Mouse (Mus musculus): ENCODE data around the gene Eya3. TPM values are rescaled to one million over a fixed set of nuclear protein-coding genes. Genes with fewer than 3 reads are reported as not detected.

The Eya3 gene
- total and polyA plus RNA-seq, 3 experiments, result 21.7 to 270 (median 38.2) TPM

- no peak for DNase-seq (ENCODE audit: low read depth, low spot score)
- TF ChIP-seq MAFK (IDR thresholded peaks at IDR 0.05; ENCODE audit: borderline replicate concordance, low read depth, low read length) (no peak), RAD21 (IDR thresholded peaks at IDR 0.05; ENCODE audit: low read depth, low read length) (no peak), USF2 (IDR thresholded peaks at IDR 0.05; ENCODE audit: borderline replicate concordance in 1 of 2, insufficient read depth in 1 of 2, low read depth in 1 of 2, low read length in 2 of 2) (no peak), TAL1 (IDR thresholded peaks at IDR 0.05; ENCODE audit: low read length) (no peak), ZNF384 (IDR thresholded peaks at IDR 0.05; ENCODE audit: low read depth, low read length) (no peak), MXI1 (IDR thresholded peaks at IDR 0.05; ENCODE audit: low read depth, low read length) (no peak), TBP (IDR thresholded peaks at IDR 0.05; ENCODE audit: low read depth, low read length) (no peak), ZC3H11A (IDR thresholded peaks at IDR 0.05; ENCODE audit: low read depth, low read length) (no peak), ETS1 (IDR thresholded peaks at IDR 0.05; ENCODE audit: low read depth, low read length) (no peak), MEF2A (IDR thresholded peaks at IDR 0.05; ENCODE audit: extremely low read depth, insufficient replicate concordance, low read depth, low read length, poor library complexity, severe bottlenecking) (no peak), JUND (IDR thresholded peaks at IDR 0.05; ENCODE audit: low read depth, low read length) (no peak), E2F4 (IDR thresholded peaks at IDR 0.05; ENCODE audit: borderline replicate concordance, low read depth, low read length) (no peak), RCOR1 (IDR thresholded peaks at IDR 0.05; ENCODE audit: low read depth, low read length) (no peak), ELF1 (IDR thresholded peaks at IDR 0.05; ENCODE audit: low read depth, low read length) (no peak), SMC3 (IDR thresholded peaks at IDR 0.05; ENCODE audit: low read depth, low read length) (no peak)
- no peaks in the 10 kb centered on the region; a peak in 1 of 4 replicates for H3K27me3 ChIP-seq (ENCODE audit: control insufficient read depth in 1 of 2, insufficient read depth in 2 of 2, low read length in 2 of 2)
- H3K27ac ChIP-seq (ENCODE audit: control insufficient read depth, low read depth, low read length), result no peak overlapping the region
- H3K4me1 ChIP-seq (ENCODE audit: control insufficient read depth in 1 of 2, insufficient read depth in 2 of 2, low read length in 2 of 2), result peaks cover 6 to 7% of the 10 kb centered on the region in 2 experiments
- no peaks in the 10 kb centered on the region for H3K36me3 ChIP-seq (ENCODE audit: control insufficient read depth in 1 of 2, insufficient read depth in 2 of 2, low read length in 2 of 2)
- no peaks in the 10 kb centered on the region for H3K9me3 ChIP-seq (replicated peaks; ENCODE audit: insufficient read depth, low read length)
- H3K4me3 ChIP-seq (ENCODE audit: control insufficient read depth in 1 of 2, insufficient read depth in 1 of 2, low read depth in 2 of 2, low read length in 2 of 2), result no peak overlapping the region
- no peaks in the 10 kb centered on the region for H3K79me2 ChIP-seq (ENCODE audit: control insufficient read depth, insufficient read depth, low read length, poor library complexity)
- H3K9ac ChIP-seq (ENCODE audit: control insufficient read depth, low read depth, low read length, poor library complexity, severe bottlenecking), result no peak overlapping the region
Measured at GRCm38 (mm10) chr4:132610301-132610984, 28.3 kb upstream of the Eya3 start.

- Histone ChIP-seq H3K36me3 (ENCODE audit: control insufficient read depth in 1 of 2, insufficient read depth in 2 of 2, low read length in 2 of 2) (no peaks in the 10 kb centered on the region), H3K4me3 (ENCODE audit: control insufficient read depth in 1 of 2, insufficient read depth in 1 of 2, low read depth in 2 of 2, low read length in 2 of 2) (no peak overlapping the region), H3K27ac (ENCODE audit: control insufficient read depth, low read depth, low read length) (no peak overlapping the region), H3K27me3 (ENCODE audit: control insufficient read depth in 1 of 2, insufficient read depth in 2 of 2, low read length in 2 of 2) (no peaks in the 10 kb centered on the region; a peak in 1 of 4 replicates), H3K9ac (ENCODE audit: control insufficient read depth, low read depth, low read length, poor library complexity, severe bottlenecking) (no peak overlapping the region), H3K9me3 (replicated peaks; ENCODE audit: insufficient read depth, low read length) (no peaks in the 10 kb centered on the region), H3K79me2 (ENCODE audit: control insufficient read depth, insufficient read depth, low read length, poor library complexity) (no peaks in the 10 kb centered on the region), H3K4me1 (ENCODE audit: control insufficient read depth in 1 of 2, insufficient read depth in 2 of 2, low read length in 2 of 2) (no peaks in the 10 kb centered on the region)
- TF ChIP-seq CHD1 (IDR thresholded peaks at IDR 0.05; ENCODE audit: low read depth, low read length) (no peak), CHD2 (IDR thresholded peaks at IDR 0.05; ENCODE audit: low read length) (no peak), TCF12 (IDR thresholded peaks at IDR 0.05; ENCODE audit: low read depth, low read length) (no peak), POLR2A (IDR thresholded peaks at IDR 0.05; ENCODE audit: control insufficient read depth in 1 of 2, insufficient read depth in 1 of 2, low read depth in 1 of 2, low read length in 2 of 2, poor library complexity in 1 of 2) (no peak), USF2 (IDR thresholded peaks at IDR 0.05; ENCODE audit: borderline replicate concordance in 1 of 2, insufficient read depth in 1 of 2, low read depth in 1 of 2, low read length in 2 of 2) (no peak), BHLHE40 (IDR thresholded peaks at IDR 0.05; ENCODE audit: borderline replicate concordance, low read depth, low read length) (no peak), ZKSCAN1 (IDR thresholded peaks at IDR 0.05; ENCODE audit: low read depth, low read length) (no peak), ELF1 (IDR thresholded peaks at IDR 0.05; ENCODE audit: low read depth, low read length) (no peak), MXI1 (IDR thresholded peaks at IDR 0.05; ENCODE audit: low read depth, low read length) (no peak), GATA1 (IDR thresholded peaks at IDR 0.05; ENCODE audit: low read depth, low read length) (no peak), NELFE (IDR thresholded peaks at IDR 0.05; ENCODE audit: low read depth, low read length) (no peak), ZC3H11A (IDR thresholded peaks at IDR 0.05; ENCODE audit: low read depth, low read length) (no peak), MAFK (IDR thresholded peaks at IDR 0.05; ENCODE audit: borderline replicate concordance, low read depth, low read length) (no peak), TAL1 (IDR thresholded peaks at IDR 0.05; ENCODE audit: low read length) (no peak), CTCF (IDR thresholded peaks at IDR 0.05 in 2 of 3, conservative IDR thresholded peaks at IDR 0.05 in 1 of 3; ENCODE audit: control insufficient read depth in 1 of 3, insufficient read depth in 1 of 3, low read depth in 2 of 3, low read length in 3 of 3, poor library complexity in 1 of 3, severe bottlenecking in 1 of 3) (no peak), E2F4 (IDR thresholded peaks at IDR 0.05; ENCODE audit: borderline replicate concordance, low read depth, low read length) (no peak), EP300 (IDR thresholded peaks at IDR 0.05; ENCODE audit: low read depth in 1 of 2, low read length in 2 of 2) (no peak)
- no peak for DNase-seq (ENCODE audit: low read depth, low spot score)
Measured at GRCm38 (mm10) chr4:132611320-132611719, 27.5 kb upstream of the Eya3 start.
